Mouse (Mus musculus) ovary, adult 18-20 months (tissue): Measurements from ENCODE around the gene Pafah2.

Experiments
- DNase-seq: peaks from one replicate; pipeline ENCODE4 v3.0.0; 2022; ENCODE audit warnings: low spot score, mixed read lengths

Pafah2 gene

DNA sequence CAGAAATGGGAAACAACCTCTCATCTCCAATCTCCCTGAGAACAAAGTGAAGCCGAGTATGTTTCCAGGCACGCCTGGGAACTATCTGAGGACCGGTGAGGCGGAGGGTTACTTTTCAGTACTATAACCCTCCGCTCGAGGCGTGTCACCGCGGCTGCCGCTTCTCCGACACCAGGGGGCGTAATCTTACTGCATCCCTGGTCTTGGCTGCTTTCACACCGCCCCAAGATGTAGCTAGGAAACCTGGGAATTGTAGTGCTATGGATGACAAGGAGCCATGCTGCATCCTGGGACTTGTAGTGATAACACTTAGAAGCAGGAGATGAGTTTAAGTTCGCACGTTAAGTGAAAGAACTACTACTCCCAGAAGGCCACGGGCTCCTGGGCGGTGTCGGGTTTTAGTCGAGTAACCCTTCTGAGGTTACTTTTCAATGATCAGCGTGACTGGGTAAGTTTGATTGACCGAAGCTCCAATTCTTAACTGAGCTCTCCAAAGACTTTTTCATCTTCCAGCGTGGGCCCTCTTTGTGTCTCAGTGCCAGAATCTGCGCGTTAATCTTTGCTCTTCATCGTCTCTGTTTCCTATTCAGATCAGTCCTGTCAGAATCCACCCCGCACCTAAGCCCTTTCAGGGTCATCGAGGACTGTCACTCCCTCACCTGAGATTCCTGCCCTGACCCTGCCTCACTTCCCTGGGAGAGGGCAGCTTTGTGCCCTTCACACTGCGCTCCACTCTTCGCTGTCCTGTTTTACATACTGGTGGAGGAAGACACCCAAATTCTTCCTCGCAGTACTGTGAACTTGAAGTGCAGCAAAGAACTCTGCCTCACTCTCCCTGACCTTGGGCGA is at the start of gene Pafah2:
Gene Pafah2, plus strand, starts transcription at position 344 of the 849 bp plus-strand sequence.
- peak; percentile 94 for DNase-seq

DNA sequence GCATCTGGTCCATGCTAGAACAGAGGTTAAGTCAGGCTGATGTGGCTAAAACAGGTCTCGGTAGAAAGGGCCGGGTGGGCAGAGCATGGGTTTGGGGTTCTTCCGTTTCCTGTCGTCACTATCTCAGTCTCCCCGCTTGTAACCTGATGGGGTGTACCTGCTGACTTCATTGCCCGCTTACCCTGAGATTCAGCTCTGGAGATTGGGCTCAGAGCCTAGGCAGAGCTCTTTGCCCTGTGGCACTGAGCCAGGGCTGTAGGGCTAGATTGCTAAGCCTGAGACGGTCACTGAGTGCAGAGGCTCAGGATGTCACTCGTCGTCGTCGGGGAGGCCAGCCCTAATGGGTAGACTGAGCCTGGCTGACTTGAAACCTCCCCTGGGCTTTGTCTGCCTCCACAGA is 48.0 kb upstream of the Pafah2 start:
- no peak for DNase-seq

DNA sequence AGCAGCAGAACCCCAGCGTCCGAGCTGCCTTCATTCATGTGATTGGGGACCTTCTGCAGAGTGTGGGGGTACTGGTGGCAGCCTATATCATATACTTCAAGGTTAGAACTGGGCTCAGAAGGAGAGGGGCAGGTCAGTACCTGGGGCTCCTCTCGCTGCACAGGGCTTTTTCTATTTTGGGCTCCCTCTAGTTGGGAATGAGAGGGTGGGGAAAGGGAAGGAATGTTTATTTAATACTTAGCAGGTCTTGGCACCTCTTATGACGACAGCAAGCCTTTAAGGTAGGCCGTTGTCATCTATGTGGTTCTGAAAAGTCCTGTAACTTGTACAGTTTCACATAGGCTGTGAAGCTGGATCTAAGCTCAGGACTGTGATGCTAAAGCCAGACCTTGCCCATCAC is 47.6 kb upstream of the Pafah2 start:
- no peak for DNase-seq

DNA sequence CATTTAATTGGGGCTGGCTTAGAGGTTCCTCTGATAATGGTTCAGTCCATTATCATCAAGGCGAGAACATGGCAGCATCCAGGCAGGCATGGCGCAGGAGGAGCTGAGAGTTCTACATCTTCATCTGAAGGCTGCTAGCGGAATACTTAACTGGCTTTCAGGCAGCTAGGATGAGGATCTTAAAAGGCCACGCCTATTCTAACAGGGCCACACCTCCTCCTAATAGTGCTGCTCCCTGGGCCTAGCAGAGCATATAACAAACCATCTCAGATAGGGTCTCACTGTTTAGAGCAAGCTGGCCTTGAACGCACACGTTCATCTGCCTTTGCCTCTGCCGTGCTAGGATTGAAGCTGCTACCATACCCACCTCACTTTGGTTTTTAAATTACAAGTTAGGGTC is 46.3 kb upstream of the Pafah2 start:
- no peak for DNase-seq

DNA sequence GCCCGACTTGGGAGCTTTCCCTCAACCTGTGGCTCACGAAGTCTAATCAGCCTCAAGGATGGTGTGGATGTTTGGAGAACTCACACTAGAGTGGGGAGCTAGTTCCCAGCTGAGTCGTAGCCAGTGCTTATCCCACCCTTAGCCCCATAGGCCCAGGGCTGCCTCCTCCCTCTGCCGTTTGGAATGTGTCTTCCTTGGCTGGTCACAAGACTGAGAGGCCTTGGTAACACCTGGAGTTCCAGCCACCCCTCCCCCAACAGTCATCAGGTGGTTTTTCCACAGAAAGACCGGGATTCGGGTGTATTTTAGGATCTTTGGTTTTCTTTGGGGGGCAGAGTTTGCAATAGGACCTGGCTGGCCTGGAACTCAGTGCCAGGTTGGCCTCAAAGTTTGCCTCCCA is 45.5 kb upstream of the Pafah2 start:
- no peak for DNase-seq

DNA sequence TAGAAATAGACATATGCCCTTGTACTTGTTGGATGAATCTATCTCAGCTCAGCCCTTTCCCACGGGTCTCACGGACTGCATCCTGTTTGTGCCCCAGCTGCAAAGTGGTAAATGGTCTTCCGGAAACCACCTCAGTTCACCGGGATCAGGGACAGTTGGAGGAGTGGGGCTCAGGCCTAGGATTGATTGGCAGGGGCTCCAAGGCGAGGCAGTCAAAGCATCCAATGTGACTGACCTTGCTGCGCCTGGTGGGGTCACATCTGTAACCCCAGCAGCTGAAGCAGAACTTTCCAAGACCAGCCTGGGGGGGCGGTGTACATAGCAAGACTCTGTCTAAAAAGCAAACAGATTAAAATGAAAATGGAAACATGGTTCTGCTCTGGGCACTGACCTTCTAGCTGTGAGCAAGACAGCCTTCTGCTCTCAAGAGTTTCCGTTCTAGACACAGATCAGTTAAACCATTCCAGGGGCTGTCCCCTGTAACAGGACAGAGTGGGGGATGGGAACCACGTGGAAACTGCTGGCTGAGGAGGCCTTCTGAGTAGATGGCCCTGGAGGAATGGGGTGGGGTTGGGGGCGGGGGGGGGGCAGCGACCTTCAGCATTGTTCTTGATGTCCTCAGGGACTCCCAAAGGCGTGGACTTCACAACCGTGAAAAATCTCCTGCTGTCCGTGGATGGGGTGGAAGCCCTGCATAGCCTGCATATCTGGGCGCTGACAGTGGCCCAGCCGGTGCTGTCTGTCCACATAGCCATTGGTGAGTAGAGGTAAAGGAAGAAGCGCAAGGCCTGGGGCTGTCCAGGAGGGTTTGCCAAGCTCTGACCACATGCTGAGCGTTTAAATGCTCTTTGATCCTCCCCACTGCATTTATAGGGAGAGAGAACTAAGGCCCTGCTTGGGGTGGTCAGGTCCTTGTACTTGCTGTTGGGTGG is 44.5 kb upstream of the Pafah2 start:
- DNase-seq = no peak

DNA sequence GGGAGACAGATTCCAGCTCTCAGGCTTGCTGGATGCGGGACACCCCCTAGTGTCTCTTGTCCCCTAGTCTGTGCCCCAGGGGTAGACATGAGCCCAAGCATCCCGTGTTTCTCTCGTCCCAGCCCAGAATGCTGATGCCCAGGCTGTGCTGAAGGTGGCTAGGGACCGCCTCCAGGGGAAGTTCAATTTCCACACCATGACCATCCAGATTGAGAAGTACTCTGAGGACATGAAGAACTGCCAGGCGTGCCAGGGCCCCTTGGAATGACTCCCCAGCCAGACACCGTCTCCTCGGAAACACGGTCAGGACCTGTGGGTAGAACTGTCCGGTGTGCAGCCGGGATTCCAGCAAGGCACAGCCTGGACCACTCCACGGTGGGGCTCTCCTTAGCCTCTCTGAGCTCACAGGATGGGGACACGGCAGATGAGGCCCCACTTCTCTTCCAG is 43.8 kb upstream of the Pafah2 start:
- no peak for DNase-seq

DNA sequence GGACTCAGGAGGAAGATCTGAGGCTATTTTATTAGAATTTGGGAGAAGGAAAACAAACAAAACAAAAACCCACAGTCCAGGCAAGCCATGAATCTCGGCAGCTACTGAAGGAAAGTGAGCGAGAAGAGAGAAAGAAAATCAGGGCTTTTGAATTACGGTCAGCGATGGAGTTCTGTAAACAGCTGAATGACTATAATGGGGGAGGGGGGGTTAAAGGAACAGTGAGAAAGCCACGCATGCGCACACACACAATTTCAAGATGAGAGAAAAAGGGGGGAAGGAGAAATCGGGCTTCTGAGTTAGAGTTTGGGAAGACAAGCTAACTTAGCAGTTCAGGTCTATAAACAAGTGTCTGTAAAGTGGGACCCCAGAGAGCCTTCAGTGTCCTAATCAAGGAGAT is 43.2 kb upstream of the Pafah2 start:
- DNase-seq = no peak

DNA sequence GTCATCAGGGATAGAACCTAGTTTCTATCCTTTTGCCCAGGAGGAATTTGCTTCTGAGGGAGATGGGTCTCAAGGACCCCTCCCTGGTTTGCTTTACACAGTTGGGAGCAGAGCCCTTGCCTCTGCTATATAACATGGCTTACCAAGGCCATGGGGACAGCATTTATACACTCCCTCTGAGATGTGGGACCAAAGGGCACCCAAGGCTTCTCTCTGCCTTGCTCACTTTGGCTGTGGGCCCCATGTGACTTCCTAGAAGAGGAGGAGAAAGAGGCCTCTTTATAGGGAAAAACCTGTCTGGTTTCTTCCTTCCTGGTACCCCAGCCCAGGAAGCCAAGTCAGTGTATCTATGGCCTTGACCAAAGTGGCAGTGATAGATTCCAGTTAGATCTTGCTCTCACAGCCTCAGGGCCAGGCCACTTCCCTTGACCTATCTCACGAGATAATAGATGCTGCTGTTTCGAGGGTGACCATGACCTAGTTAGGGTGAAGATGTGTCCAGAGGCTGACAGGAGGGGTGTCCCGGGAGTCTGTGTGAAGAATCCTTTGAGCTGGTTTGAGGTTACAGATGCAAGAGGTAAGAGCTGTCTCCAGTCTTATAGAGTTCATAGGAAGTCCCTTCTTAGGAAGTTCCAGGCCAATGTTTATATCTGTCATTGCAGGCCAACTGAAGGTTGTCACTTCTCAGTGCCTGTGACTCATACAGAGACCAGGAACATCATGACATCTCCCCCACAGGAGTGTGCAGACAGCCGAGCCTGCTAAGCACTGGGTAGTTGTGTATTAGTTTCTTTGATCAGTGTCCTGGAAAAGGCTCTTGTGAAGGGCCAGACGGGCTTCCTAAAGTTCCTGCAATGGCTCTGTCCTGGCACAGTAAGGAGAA is 42.4 kb upstream of the Pafah2 start:
- no peak for DNase-seq

DNA sequence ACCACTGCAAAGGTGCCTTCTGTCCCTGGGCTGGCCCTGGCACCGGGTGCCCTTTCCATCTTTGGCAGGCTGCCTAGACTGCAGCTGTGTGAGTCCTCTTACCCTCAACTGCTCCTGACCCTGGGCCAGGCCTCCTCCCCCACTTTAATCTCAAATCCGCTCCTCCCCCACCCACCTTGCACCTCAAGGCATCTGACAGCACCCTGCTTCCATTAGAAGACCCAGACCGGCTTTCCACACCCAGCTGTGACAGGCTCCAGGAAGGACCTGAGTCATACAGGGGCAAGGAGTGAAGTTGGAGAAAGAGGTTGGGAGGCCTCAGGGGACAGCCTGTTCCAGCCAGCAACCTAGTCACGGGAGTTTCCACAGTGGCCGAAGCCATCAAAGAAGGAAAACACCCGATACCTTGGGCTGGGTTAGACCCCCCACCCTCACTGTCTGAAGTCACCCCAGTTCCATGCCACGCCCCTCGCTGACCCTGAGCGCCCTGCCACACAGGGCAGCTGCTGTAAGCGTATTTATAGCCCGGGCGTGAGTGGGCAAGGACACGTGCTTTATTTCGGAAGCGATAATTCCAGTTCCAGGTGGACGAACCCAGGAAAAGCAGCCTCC is 40.2 kb upstream of the Pafah2 start:
- peak; percentile 69 for DNase-seq

DNA sequence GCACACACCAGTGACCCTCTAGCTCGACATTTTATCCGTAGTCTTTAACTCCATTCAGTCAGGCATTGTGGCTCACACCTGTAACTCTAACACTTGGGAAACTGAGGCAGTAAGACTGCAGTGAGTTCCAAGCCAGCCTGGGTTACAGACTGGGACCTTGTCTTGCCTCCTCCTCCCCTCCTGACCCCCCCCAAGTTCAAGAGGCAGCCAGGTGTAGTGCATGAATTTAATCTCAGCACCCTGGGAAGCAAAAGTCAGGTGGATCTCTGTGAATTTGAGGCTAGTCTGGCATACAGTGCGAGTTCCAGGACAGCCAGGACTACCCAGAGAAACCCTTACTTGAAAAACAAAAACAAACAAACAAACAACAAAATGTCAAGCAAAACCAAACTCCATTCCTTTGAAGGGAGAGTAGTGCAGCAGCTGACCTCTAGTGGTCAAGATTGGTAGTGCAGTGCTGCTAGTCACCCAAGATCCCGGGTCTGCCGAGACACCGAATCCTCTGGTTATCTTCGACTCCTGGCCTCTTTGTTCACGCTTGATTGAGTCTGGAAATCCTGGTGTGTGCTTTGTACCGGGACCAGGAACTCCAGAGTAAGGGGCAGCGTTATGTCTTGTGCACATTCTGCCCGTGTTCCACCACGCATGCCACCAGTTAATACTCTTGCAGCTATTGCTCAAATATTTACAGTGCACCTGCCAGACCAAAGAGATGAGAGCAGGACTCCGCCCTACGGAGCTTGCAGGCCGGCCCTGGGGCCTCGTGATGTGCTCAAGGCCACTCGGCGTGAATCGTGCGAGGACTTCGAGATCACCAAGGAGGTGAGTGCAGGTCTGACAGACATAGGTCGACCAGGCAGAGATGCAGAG is 39.3 kb upstream of the Pafah2 start:
- DNase-seq = no peak

DNA sequence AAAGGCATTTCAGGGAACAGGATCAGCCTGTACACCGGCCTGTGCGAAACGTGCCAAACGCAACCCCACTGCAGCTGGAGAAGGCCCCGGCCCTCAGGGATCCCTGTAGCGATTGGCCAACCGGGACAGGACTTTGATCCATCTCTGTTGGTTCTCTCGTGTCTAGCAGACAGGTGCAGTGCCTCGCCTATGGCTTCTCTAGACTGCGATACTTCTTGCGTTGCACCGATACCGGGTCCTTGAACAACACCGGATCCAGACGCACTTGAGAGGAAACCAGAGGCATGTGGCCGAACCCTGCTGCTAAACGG is 38.7 kb upstream of the Pafah2 start:
- DNase-seq = no peak

DNA sequence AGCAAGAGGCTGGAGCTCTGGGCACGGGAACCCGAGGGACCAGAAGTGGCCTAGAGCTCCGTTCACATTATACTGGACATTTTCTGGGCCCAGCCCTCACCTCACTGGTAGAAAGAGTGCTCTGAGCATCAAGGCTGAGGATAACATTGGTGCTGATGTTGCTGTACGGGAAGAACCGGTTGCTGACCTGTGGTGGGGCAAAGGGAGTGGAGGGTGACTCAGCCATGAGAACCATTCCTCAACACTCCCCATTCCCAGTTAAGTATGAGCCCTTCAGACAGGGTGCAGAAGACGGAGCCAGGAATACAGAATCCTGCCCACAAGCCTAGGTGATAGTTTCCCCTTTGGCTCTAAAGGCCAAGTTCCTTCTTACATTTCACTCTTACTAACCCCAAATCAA is 36.5 kb upstream of the Pafah2 start:
- DNase-seq = no peak

DNA sequence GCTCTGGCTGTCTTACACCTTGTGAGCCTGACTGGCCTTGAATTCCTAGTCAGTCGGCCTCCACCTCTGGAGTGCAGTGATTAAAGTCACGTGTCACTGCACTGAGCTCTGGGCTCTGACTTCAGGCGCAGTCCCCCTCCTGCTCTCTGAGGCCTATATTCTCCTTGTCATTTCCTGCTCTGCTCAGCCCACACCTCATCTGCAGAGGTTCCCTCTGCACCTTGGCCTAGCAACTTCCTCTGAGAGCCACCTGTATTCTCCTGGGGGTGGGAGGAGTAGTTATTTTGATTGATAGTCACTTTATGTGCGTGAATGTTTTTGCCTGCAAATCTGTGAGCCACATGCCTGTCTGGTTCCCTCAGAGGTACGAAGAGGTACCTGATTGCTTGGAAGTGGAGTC is 34.9 kb upstream of the Pafah2 start:
- DNase-seq = no peak

DNA sequence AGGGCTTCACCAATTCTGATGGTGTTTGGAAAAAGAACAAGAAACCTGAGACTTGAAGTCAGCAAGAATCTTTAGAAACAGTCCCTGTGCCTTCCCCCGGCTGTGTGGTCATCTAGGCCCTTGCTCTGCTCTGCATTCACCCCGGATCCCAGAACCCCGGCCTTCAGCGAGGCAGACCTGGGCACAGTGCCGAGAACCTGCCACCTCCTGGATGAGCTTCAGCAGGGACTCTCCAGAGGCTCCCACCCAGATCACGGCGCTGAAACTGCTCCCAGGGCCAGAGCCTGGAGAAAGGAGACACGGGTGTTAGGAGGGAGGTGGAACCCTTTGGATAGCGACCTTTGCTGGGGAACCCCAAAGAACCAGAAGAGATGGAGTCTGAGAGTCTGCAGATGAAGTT is 34.0 kb upstream of the Pafah2 start:
- no peak for DNase-seq

DNA sequence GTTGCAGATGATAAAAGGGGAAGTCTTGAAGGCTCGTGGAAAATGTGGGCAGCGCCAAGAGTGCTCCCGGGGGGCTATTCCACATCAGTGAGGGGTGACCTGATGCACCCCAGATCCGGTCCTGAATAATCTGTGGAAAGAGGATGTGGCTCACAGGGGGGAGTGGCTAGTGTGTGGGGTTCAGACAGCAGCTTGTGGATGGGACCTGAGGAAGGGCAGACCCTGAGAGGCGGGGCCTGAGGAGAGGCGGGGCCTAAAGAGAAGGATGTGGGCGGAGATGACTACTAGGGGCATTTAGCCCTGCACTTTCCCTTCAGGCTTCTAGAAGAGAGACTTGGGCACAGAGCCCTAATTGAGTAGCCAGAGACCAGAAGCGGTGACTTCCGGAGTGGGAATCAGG is 33.5 kb upstream of the Pafah2 start:
- DNase-seq = no peak

DNA sequence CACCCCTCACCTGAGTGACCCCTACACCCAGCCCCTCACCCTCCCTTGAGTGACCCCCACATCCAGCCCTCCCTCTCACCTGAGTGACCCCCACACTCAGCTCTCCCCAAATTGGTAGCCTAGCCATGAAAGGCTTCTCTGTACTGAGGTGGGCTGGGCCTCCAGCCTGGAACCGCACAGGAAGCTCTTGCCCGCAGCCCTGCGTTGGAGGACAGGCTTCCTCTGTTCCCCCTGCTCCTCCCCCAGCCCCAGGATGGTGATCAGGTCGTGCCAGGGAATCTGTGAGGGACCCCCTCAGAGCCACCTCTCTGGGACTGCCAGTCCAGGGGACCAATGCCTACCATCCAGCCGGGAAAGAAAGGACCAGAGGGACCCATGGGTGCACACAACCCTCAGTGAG is 30.8 kb upstream of the Pafah2 start:
- DNase-seq = no peak

DNA sequence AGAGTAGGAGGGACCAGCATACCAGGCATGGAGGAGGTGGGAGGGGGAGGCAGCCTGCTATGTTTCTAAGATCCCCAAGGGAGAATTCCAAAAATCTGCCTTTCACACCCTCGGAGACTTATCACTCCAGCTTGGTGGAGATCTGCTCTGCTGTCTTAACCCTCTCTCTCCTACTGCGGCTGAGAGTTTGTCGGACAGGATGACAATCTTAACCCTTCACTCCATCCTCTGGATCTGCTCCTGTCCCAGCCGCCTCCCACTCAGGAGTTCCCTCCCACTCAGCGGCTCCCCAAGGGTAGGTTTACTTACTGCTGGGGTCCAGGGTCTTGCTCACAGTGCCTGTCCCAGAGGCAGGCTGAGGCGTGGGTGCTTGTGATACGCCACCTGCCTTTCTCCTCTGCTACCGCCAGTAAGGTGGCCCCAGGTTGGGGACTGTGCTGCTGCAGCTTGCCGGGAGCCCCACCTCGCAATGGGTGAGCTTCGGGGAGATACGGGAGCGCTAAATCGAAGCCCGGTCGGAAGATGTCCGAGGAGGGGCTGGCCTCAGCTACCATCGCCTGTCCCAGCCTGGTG is 25.4 kb upstream of the Pafah2 start:
- no peak for DNase-seq

DNA sequence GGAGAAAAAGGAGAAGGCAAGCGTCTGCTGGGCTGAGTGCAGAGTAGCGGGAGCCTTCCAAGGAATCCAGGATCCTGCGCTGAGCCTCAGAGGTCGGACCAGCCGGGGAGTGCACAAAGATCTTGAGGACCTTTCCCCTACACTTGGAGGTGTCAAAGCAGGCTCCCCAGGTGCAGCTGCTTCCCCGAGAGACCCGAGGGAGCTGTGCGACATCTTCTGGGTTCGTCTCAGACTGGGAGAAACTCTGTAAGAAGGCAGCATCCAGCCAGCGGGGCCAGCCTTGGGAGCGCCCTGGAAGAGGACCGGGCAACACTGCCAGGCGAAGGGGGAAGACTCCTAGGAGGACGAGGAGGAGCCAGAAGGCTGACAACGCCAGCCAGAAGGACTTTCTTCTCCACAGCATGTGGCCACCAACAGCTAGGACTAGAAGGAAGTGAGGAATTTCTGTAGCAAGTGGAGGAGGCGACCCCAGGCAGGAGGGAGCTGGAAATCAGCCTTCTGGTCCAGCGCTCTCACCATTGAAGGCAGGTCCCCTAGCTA is 24.7 kb upstream of the Pafah2 start:
- DNase-seq = no peak

DNA sequence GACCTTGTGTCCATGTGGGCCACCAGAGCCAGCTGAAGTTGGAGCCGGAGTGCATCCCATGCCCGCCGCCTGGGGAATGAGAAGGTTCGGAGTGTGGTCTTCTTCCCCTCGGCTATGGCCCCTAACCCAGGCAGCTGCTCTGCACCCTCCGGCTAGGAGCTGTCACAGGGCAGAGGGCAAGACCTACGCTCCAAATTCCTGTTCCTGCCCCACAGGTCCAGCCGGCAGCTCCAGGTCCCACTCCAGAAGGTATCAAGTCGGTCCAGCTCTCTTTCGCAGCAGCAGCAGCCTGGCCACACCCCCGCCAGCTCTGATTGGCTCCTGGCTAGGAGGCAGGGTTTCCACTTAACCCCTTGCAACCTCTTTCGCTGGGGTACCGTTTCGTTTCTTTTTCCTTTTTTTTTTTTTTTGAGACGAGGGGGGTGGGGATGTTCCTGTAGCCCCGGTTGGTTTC is 23.8 kb upstream of the Pafah2 start:
- DNase-seq = peak; percentile 53
